Mouse (Mus musculus): Measurements from ENCODE around the gene Aptx.

Aptx gene

GRCm38 (mm10) chr4:40702797-40703709 lies at the start of gene Aptx:
Aptx (minus strand) TSS chr4:40703194.
- DNase-seq: peak; percentile 98

GRCm38 (mm10) chr4:40735351-40735750 lies 32.4 kb upstream of the Aptx start:
- DNase-seq: no peak

GRCm38 (mm10) chr4:40731262-40731661 lies 28.3 kb upstream of the Aptx start:
- no peak for DNase-seq

GRCm38 (mm10) chr4:40727247-40727646 lies 24.3 kb upstream of the Aptx start:
- no peak for DNase-seq

GRCm38 (mm10) chr4:40725554-40725953 lies 22.6 kb upstream of the Aptx start:
- no peak for DNase-seq

GRCm38 (mm10) chr4:40725141-40725540 lies 22.1 kb upstream of the Aptx start:
- no peak for DNase-seq

DNA sequence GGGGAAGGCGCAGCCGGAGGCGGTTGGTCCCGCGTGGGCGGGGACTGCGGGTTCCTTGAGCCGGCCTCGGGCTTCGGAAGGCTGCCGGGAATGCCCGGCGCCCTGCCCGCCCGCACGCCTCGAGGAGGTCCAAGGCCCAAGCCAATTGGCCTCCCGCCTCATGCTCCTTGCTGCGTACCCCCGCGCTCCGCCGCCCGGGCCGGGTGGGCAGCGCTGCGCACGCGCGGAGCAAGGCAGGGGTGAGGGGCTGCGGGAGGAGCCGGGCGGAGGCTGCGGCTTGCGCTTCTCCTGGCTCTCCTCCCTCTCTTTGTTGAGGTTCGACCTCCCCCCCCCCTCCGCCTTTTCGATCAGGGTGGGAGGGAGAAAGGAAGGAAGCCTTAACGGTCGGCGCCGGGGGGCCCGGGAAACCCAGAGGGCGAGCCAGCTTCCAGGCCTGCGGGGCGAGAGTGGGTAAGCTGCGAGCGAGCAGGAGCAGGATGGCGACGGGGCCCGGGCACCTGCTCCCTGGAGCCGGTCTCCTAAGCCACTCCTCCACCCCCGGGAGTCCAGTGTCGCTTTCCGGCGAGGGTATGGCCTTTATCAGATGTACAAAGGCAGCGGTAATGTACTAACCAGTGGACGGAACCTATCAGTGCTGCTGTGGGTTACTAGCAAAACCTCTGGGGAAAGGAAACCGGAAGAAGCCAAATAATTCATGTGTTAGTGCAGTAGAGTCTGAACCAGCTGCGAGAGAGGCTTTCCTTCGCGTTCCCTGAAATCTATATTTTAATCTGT lies 19.9 kb upstream of the Aptx start:
- DNase-seq: peak; percentile 87

- peak; percentile 99 for DNase-seq
Measured at GRCm38 (mm10) chr4:40722011-40722666, 19.1 kb upstream of the Aptx start, which contains the start of gene Dnaja1. Dnaja1 (plus strand) TSS chr4:40722150.

DNA sequence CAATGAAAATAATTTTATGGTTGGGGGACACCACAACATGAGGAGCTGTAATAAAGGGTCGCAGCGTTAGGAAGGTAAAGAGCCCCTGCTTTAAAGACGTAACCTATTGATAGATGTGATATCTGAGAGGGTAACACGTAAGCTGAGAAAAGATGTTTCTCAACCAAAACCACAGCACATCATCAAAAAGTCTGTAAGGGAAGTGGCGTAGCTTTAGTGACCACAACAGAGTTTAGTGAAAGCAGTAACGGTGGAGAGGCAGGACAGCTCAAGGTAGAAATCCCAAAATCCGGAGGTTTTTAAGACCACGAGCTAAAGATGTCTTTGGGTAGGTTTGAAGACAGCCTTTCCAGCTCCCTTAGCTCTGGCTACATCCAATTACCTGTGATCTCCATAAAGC lies 17.9 kb upstream of the Aptx start:
- DNase-seq: no peak

DNA sequence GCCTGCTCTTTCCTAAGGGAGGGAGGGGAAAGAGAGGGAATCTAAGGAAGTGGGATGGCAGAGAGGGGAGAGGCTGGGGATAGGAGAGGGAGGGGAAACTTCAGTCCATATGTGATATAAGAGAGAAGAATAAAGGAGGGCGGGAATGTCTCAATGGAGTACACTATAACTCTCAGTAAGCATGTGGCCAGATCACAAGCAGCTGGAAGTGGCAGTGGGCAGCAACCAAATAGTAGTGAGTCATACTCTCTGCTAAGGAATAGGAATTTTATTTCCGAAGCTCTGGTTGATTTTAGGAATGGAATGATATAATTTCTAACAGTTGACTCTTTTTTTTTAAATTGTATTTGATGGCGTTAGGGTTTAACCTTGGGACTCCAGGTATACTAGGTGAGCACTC lies 14.1 kb upstream of the Aptx start:
- no peak for DNase-seq

GRCm38 (mm10) chr4:40703710-40704275 lies 799 bp upstream of the Aptx start:
- DNase-seq: no peak

GRCm38 (mm10) chr4:40701796-40702195 lies 1.2 kb downstream of the Aptx start:
- DNase-seq: no peak

DNA sequence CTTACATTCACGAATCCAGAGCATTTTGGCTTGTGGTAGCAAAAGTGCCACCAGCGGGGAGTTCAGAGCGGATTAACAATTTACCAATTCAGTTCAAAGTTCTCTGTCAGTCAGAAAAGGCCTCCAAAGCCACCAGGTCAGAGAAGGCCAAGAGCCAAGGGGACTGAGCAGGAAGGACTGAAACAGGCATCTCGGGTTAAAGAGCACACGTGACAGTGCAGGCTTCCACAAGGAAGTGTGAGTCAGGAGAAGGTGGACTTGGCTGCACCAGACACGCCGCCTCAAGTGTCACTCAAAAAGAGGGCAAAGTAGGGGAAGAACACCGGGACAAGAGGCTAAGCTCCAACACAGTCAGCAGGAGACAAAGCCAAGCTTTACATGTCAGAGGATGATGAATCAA lies 2.8 kb downstream of the Aptx start:
- DNase-seq: peak; percentile 70

DNA sequence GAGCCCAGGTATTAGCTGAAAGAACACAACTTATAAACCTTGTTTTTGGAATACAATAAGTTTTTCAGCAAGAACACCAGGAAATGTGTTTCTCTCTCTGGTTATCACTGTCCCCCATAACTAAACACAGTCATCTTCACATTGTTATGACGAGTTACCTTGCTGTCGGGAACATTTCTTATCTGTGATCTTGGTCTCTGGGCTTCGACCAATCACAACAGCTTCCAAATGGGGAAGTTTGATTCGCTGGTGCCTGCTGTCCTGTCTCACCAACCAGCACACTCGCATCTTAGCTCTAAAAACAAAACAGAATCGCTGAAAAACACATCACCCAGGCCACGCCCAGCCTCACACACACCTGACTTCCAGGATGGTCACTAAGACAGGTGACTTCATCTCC lies 5.9 kb downstream of the Aptx start:
- no peak for DNase-seq

DNA sequence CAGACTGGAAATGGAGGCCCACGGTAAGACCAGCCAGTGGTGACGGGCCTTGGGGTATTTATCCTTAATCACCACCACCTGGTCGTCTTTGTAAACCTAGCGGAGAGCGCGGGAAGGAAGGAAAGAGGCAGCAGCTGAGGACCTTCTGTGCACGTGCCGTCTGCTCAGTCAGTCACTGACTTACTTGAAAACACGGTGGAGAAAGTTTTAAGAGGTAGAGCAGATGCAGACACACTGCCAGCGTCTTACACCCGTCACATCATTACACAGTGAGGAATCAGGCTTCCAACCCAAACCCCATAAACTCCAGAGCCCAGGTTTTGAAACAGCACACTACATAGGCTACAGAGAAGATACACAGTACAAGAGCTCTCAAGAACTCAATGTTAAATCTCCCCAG lies 11.9 kb downstream of the Aptx start:
- DNase-seq: no peak

- DNase-seq: no peak
Measured at GRCm38 (mm10) chr4:40683306-40683705, 19.7 kb downstream of the Aptx start.

DNA sequence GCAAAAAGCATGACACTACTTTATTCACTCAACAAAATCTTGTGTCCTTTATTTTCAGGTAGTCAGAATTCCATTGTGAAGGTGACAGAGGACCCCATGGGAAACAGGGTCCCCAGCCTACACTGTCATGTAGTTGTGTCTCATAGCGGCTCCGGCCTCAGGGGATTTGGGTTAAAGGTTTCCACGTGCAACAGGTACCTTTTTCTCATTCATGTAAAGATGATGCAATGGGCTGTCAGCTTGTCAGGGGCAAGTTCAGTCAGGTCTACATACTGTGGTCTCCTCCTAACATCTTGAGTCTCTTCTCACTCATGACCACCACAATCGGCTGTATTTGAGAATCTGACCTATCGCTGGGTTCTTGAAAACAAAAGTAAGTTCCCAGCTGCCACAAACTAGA lies 20.6 kb downstream of the Aptx start:
- DNase-seq: no peak

GRCm38 (mm10) chr4:40681908-40682307 lies 21.1 kb downstream of the Aptx start:
- peak; percentile 78 for DNase-seq

DNA sequence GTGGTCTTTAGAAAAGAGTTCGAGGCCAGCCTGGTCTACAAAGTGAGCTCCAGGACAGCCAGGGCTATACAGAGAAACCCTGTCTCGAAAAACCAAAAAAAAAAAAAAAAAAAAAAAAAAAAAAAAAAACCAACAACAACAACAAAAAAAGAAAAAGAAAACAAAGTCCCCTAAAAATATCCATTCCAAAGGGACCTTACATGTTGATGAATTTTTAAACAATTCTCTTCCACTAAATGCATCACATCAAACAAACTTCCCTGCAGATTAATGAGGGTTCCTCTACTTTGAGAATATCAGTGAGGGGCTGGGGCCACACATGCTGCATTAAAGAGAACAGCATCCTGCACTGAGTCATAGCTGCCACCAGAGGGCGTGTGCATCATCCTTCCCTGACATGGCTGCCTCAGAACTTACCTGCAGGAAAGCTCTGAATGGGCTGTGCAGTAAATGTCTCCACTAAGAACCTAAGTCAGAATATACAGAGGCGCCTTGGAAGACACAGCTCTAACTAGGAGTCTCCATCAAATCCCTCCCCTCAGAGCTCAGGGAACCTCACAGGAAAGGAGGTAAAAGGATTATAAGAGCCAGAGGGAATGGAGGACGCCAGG lies 22.6 kb downstream of the Aptx start:
- DNase-seq: peak; percentile 55

DNA sequence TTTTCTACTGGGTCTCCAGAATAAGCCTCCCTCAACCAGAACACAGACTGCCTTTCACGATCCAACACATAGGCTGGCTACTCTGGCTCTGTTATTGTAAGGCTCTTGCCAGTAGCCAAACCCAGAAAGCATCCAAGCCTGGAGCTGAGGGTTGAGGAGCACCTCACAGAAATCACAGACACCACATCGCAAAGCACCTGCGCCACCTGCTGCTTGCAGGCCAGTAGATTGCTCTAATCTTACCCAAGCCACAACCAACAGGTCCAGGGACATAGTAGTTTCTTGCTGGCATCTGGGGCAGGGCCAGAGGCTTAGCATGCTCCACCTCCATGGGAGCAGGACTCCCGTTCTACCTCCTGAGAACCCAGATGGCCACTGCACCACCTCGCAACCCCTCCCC lies 25.9 kb downstream of the Aptx start:
- DNase-seq: peak; percentile 49

DNA sequence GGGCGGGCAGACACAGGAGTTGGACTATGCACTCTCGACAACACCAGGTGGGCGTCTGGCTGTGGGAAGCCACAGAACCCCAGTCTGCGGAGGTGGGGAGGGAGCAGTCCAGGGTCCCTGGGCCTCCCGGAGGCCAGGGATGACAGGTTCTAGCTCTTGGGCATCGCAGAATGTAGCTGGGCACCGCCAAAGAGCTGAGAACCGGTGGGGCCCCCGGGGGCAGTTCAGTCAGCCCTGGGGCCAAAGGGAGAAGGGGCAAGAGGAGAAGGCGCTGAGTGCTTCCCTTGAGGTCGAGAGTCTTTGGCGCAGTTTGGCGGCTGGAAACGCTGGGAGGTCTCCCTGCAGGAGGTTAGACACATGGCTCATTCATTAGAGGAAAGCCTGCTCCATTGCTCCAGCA lies 26.7 kb downstream of the Aptx start:
- no peak for DNase-seq

DNA sequence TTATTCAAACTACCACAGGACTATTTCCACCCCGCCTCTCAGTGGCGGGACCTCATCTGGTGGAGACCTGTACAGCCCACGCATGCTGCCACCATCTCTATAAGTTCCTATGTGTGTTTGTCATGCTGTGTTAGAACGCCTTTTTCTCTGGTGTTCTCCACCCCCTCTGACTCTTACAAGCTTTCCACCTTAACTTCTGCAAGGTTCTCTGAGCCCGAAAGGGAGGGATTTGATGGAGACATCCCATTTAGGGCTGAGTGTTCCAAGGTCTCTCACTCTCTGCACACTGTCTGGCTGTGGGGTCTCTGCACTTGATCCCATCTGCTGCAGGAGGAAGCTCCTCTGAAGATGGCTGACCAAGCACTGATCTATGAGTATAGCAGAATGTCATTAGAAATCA lies 29.5 kb downstream of the Aptx start:
- no peak for DNase-seq

Measured in kidney, postnatal 10 days (tissue).